9 mouse cellular contexts compared by ENCODE assay signal in the genomic region with DNA sequence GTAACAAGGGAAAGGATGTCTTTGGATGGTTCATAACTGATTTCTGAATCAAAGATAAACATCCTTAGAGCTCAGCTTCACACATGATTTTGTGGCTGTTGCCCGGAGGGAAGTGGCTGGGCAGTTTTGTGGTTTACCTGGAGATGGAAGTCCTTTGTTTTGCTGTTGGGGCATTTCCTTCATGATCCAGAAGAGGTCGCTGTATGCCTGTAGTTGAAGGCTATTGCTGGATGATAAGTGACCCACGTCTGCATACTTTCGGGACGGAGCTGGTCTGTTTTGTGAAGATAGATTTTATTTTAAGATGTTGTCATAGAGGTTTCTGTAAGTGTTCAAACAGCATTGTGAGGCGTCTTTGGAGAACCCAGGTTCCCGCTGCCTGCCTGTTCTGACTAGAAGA.
DNase-seq lines count a peak whose midpoint lies in the region; ATAC-seq and TF ChIP-seq lines count a peak whose summit lies in the region.
"Had no signal": no experiment of that assay in that cellular context is flagged by ENCODE, and none has a peak within 500 bp of the region (broad histone marks: within the 10 kb centered on the region; RNA-seq: fewer than 3 reads in every experiment).

No protein-coding gene starts in this region.

- H3K27me3 ChIP-seq in liver, postnatal 0 days (ENCODE audit: insufficient read depth, low read length): no peaks in the 10 kb centered on the region

- no peak overlapping the region for H3K9ac ChIP-seq in liver, postnatal 0 days (replicated peaks)

- peaks cover 8% of the 10 kb centered on the region for H3K4me1 ChIP-seq in liver, postnatal 0 days (ENCODE audit: insufficient read depth)

- no peak for TF ChIP-seq EP300 in liver, postnatal 0 days (IDR thresholded peaks at IDR 0.05; ENCODE audit: low read depth)

- ATAC-seq in frontal cortex, adult (ENCODE audit: low TSS enrichment): peak; percentile 72
- ATAC-seq in liver, postnatal 0 days: no peak

- no peaks in the 10 kb centered on the region for H3K9me3 ChIP-seq in liver, postnatal 0 days (ENCODE audit: low read length)

- 28% methylated on average over 7 of the region's 7 CpGs for WGBS in liver, postnatal 0 days (ENCODE audit: insufficient replicate concordance)

- no peak overlapping the region for H3K4me3 ChIP-seq in liver, postnatal 0 days (ENCODE audit: low read depth, low read length)
- H3K4me3 ChIP-seq: erythroblast, embryonic 14.5 days had no signal

- TF ChIP-seq CTCF in liver, postnatal 0 days (IDR thresholded peaks at IDR 0.05; ENCODE audit: low read depth): peak; percentile 72

- no peak overlapping the region for H3K4me2 ChIP-seq in liver, postnatal 0 days (ENCODE audit: low read depth, low read length)

- no peaks in the 10 kb centered on the region for H3K36me3 ChIP-seq in liver, postnatal 0 days (replicated peaks; ENCODE audit: insufficient read depth, low read length)

- peak; percentile 36 for DNase-seq in thymus, postnatal 0 days (ENCODE audit: low spot score)
- no peak for DNase-seq in thymus, adult 18-20 months
- peak; percentile 87 for DNase-seq in brain, adult 2 months (ENCODE audit: low read depth, low spot score)
- DNase-seq in kidney, postnatal 25 days: peak; percentile 46 to 80
- DNase-seq in liver, postnatal 0 days: peak; percentile 44
- DNase-seq in right cerebral cortex, adult 18-20 months: peak; percentile 63
- no peak for DNase-seq in spleen, postnatal 14 days (ENCODE audit: low spot score in 2 of 2)

- H3K27ac ChIP-seq in liver, postnatal 0 days (ENCODE audit: low read depth): no peak overlapping the region

Comparison
In these comparisons a context has a peak if more than half of its experiments do, and no peak if none do; other contexts are left out.
1. DNase-seq: peak in thymus, postnatal 0 days (single experiment), brain, adult 2 months (single experiment), kidney, postnatal 25 days (2 of 2), liver, postnatal 0 days (single experiment) and right cerebral cortex, adult 18-20 months (single experiment); none in thymus, adult 18-20 months (0 of 2) and spleen, postnatal 14 days (0 of 2).